In genomic region chr5:74067346-74067745, GRCm38 (mm10) we compare ENCODE assay signal across 8 mouse cellular contexts. TPM values are rescaled to one million over a fixed set of nuclear protein-coding genes. Genes with fewer than 3 reads are reported as not detected.
DNase-seq lines count a peak whose midpoint lies in the region; ATAC-seq and TF ChIP-seq lines count a peak whose summit lies in the region.

No protein-coding gene starts in this region.

- no peaks in the 10 kb centered on the region for H3K36me3 ChIP-seq in lung, embryonic 16.5 days (ENCODE audit: control insufficient read depth, insufficient read depth, low read length)
- no peaks in the 10 kb centered on the region for H3K36me3 ChIP-seq in limb, embryonic 15.5 days
- no peaks in the 10 kb centered on the region for H3K36me3 ChIP-seq in stomach, postnatal 0 days (ENCODE audit: control insufficient read depth, insufficient read depth, low read length)

- peak overlapping the region; percentile 97 for H3K9ac ChIP-seq in lung, embryonic 16.5 days (ENCODE audit: low read length)
- peak overlapping the region; percentile 81 for H3K9ac ChIP-seq in limb, embryonic 15.5 days
- peak overlapping the region; percentile 83 for H3K9ac ChIP-seq in stomach, postnatal 0 days (ENCODE audit: low read length)

- no peak for TF ChIP-seq EP300 in stomach, postnatal 0 days (optimal IDR thresholded peaks at IDR 0.05)

- TF ChIP-seq CTCF in stomach, postnatal 0 days (IDR thresholded peaks at IDR 0.05; ENCODE audit: low read depth), result no peak

- peaks cover 41% of the 10 kb centered on the region for H3K4me1 ChIP-seq in lung, embryonic 16.5 days (replicated peaks; ENCODE audit: control insufficient read depth, insufficient read depth, low read length)
- H3K4me1 ChIP-seq in limb, embryonic 15.5 days, result peaks cover 44% of the 10 kb centered on the region
- H3K4me1 ChIP-seq in stomach, postnatal 0 days (replicated peaks; ENCODE audit: control insufficient read depth, insufficient read depth), result no peaks in the 10 kb centered on the region

- H3K27ac ChIP-seq in lung, embryonic 16.5 days (ENCODE audit: low read length), result peak overlapping the region; percentile 97
- H3K27ac ChIP-seq in limb, embryonic 15.5 days, result peak overlapping the region; percentile 98
- peak overlapping the region; percentile 92 for H3K27ac ChIP-seq in stomach, postnatal 0 days (replicated peaks)

- WGBS in lung, embryonic 16.5 days, result 5% methylated on average over 4 of the region's 4 CpGs
- 9% methylated on average over 4 of the region's 4 CpGs for WGBS in limb, embryonic 15.5 days
- 5% methylated on average over 4 of the region's 4 CpGs for WGBS in stomach, postnatal 0 days

- ATAC-seq in lung, embryonic 16.5 days (ENCODE audit: low read depth), result no peak
- no peak for ATAC-seq in limb, embryonic 15.5 days (ENCODE audit: insufficient number of reproducible peaks, low FRiP score, low TSS enrichment, low read depth)
- ATAC-seq in stomach, postnatal 0 days (ENCODE audit: low FRiP score, low TSS enrichment), result no peak

- H3K4me3 ChIP-seq in lung, embryonic 16.5 days (ENCODE audit: low read length), result peak overlapping the region; percentile 79
- peak overlapping the region; percentile 74 for H3K4me3 ChIP-seq in limb, embryonic 15.5 days
- peak overlapping the region; percentile 63 for H3K4me3 ChIP-seq in stomach, postnatal 0 days (ENCODE audit: low read depth, low read length)

- peak; percentile 55 for DNase-seq in cerebellum, adult 11-12 months
- DNase-seq in cerebellum, adult 9-10 months, result no peak
- DNase-seq in lung, postnatal 36 days, result no peak
- DNase-seq in stomach, postnatal 0 days (ENCODE audit: low spot score), result no peak
- DNase-seq in frontal cortex, postnatal 36 days (ENCODE audit: low spot score in 2 of 2), result no peak
- DNase-seq in ovary, postnatal 36 days (ENCODE audit: low spot score), result no peak

- no peaks in the 10 kb centered on the region for H3K27me3 ChIP-seq in lung, embryonic 16.5 days (ENCODE audit: control insufficient read depth, insufficient read depth, low read depth, low read length)
- H3K27me3 ChIP-seq in limb, embryonic 15.5 days, result no peaks in the 10 kb centered on the region
- no peaks in the 10 kb centered on the region for H3K27me3 ChIP-seq in stomach, postnatal 0 days (ENCODE audit: control insufficient read depth, insufficient read depth, low read length)

- H3K9me3 ChIP-seq in lung, embryonic 16.5 days (ENCODE audit: control insufficient read depth, low read length), result no peaks in the 10 kb centered on the region
- no peaks in the 10 kb centered on the region for H3K9me3 ChIP-seq in limb, embryonic 15.5 days
- no peaks in the 10 kb centered on the region for H3K9me3 ChIP-seq in stomach, postnatal 0 days (ENCODE audit: control insufficient read depth, low read length)

- H3K4me2 ChIP-seq in lung, embryonic 16.5 days (ENCODE audit: low read depth, low read length), result peak overlapping the region; percentile 75
- peak overlapping the region; percentile 70 for H3K4me2 ChIP-seq in limb, embryonic 15.5 days
- H3K4me2 ChIP-seq in stomach, postnatal 0 days (replicated peaks; ENCODE audit: low read depth), result peak overlapping the region; percentile 59

RNA-seq across cellular contexts. Expression of gene Usp46, which starts 0.9 kb away (rescaled TPM):
- 50.7 and 52.3 TPM in 2 replicates for polyA plus RNA-seq in lung, embryonic 16.5 days (2015; fragmentation: Nextera tagmentation; extraction: Ambion mirVana)
- polyA plus RNA-seq in limb, embryonic 15.5 days (2015; fragmentation: Nextera tagmentation; extraction: Ambion mirVana), result 30.3 and 37.0 TPM in 2 replicates
- 18.7 and 20.0 TPM in 2 replicates for polyA plus RNA-seq in stomach, postnatal 0 days (2015; fragmentation: Nextera tagmentation; extraction: Ambion mirVana)
